Mouse (Mus musculus): ENCODE results near the gene Ern1. TPM values are rescaled to one million over a fixed set of nuclear protein-coding genes. Genes with fewer than 3 reads are reported as not detected.

Gene Ern1
- total RNA-seq, 2 experiments from 2014 or later: 8.5 to 8.7 TPM

DNA sequence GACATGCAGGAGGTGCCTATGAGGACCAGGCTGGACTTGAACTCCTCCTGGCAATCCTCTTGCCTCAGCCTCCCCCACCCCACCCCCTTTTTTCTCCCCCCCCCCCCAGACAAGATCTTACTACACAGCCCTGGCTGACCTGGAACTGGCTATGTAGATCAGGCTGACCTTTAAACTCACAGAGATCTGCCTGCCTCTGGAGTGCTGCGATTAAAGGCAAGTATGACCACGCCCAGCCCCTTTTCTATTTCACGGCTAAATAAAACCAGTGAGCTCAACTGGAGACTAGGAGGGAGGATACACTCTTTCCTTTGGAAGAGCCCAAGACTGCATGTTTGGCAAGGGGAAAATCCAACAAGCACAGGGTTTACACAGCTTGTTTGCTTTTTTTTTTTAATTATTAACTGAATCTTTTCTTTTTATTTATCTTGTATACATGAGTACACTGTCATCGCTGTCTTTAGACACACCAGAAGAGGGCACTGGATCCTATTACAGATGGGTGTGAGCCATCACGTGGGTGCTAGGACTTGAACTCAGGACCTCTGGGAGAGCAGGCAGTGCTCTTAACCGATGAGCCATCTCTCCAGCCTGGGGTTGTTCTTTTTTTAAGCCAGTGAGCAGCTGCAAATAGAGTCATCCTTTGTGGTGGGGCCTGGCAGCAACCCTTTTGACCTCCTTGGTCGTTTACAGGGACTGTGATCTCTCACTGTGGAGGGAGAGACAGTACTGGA lies 94.9 kb downstream of the Ern1 start:
- no peak for DNase-seq (ENCODE audit: low spot score in 2 of 2)

- peak; percentile 67 to 77 for DNase-seq (ENCODE audit: low spot score in 2 of 2)
Measured at GRCm38 (mm10) chr11:106391546-106392188, 96.0 kb downstream of the Ern1 start.

DNA sequence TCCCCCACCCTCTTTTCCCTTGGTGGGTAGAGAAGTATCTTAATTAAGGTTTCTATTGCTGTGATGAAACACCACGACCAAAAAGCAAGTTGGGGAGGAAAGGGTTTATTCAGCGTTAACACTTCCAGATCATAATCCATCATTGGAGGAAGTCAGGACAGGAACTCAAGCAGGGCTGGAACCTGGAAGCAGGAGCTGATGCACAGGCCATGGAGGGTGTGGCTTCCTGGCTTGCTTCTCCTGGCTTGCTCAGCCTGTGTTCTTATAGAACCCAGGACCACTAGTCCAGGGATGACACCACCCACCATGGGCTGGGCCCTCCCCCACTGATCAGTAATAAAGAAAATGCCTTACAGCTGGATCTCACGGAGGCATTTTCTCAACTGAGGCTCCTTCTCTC lies 96.9 kb downstream of the Ern1 start:
- DNase-seq (ENCODE audit: low spot score in 2 of 2): no peak

DNA sequence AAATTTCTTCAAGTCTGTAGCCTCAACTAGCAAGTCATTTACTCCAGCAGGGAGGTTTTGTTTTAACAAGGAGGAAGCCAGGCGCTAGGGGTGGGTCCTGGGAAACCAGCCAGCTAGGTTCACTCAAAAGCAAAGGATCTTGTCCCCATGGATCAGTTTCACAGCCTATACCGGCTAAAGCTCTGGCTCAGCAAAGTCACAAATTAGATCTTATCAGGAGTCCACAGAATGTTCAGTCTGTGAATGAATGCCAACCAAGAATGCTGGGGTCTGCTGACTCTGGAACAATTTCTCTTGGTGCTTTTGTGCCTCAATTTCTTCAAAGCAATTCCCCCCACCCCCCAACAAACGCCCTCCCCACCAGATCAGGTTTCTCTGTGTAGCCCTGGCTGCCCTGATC lies 98.0 kb downstream of the Ern1 start:
- no peak for DNase-seq (ENCODE audit: low spot score in 2 of 2)

- no peak for DNase-seq (ENCODE audit: low spot score in 2 of 2)
Measured at GRCm38 (mm10) chr11:106387791-106388216, 99.8 kb downstream of the Ern1 start, which contains the start of gene Icam2. Gene Icam2, minus strand, starts transcription at chr11:106388075.

- DNase-seq (ENCODE audit: low spot score in 2 of 2): no peak
Measured at GRCm38 (mm10) chr11:106387020-106387419, 100.6 kb downstream of the Ern1 start.

DNA sequence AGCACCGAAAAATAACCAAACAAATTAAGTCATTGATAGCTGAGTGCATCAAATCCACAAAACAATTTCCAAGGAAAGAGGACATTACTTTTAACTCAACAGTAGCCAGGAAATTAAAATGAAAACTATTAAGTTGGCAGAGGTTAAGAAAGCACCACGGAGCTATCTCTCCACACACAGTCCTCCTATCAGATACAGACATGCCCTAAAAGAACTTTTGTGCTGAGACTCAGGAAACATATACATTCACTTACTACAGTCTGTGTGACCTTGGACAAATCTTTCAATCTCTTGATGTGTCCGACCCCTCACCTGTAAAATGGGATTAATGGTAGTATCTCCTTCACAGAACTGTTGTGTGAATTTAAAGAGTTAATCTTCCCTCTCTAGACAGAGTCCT lies 101.2 kb downstream of the Ern1 start:
- no peak for DNase-seq (ENCODE audit: low spot score in 2 of 2)

- DNase-seq (ENCODE audit: low spot score in 2 of 2): no peak
Measured at GRCm38 (mm10) chr11:106383051-106383790, 104.4 kb downstream of the Ern1 start.

GRCm38 (mm10) chr11:106382424-106382823 lies 105.2 kb downstream of the Ern1 start:
- no peak for DNase-seq (ENCODE audit: low spot score in 2 of 2)

DNA sequence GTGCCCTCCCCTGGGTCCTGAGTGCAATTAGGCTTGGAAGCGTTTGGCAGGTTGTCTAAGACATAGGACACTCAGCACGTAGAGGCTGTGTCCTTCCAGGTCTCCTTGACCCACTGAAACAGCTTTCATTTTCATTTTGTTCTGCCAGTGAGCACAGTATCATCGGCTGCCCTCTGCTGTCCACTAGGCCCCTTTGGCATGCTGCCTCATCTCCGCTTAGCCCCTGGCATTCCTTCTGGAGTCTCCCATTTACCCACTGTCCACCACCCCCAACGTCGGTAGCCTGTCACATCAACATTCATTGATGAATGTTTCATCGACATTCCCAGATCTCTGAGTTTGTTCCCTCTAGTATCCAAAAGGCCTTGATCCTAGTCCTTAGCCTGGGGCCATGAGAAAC lies 105.8 kb downstream of the Ern1 start:
- DNase-seq (ENCODE audit: low spot score in 2 of 2): no peak

- no peak for DNase-seq (ENCODE audit: low spot score in 2 of 2)
Measured at GRCm38 (mm10) chr11:106381011-106381410, 106.6 kb downstream of the Ern1 start.

DNA sequence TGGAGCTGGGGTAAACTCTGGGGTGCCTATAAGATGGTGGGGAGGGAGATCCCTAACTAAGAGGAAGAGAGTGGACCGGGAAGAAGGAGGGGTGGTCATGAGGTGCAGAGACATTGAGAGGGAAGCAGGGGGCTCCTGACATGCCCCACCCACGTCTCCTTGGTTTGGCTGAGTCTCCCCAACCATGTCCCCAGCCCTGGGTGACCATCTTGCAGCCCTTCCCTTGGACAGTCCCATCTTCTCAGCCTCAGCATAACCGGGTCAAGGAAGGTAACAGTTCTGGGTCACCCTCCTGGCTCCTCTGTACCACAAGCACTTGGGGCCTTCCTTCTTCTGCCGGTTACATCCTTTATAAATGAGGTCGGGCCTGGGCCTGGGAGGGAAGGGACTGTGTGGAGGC lies 112.7 kb downstream of the Ern1 start:
- no peak for DNase-seq (ENCODE audit: low spot score in 2 of 2)

GRCm38 (mm10) chr11:106374559-106374958 lies 113.1 kb downstream of the Ern1 start:
- no peak for DNase-seq (ENCODE audit: low spot score in 2 of 2)

DNA sequence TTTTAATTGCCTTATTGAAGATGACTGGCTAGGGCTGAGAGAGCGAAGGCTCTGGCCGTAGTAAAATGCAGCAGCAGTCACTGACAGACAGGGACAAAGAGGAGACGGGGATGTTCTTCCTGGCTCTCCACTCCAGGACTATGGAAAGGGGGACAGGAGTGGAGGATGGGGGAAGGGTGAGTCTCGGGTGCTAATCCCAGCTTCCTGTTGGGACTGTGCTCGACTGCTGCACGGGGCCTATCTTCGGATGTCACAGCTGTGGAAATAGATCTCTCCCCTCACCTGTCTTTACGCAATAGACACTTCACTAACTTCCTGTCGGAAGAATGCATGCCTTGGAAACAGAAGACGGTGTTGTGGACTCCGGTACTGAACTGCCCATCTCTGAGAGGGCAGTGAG lies 113.7 kb downstream of the Ern1 start:
- DNase-seq (ENCODE audit: low spot score in 2 of 2): no peak

- peak; percentile 90 to 93 for DNase-seq (ENCODE audit: low spot score in 2 of 2)
Measured at GRCm38 (mm10) chr11:106366316-106366715, 121.3 kb downstream of the Ern1 start.

GRCm38 (mm10) chr11:106365366-106365765 lies 122.3 kb downstream of the Ern1 start, which contains the start of gene Prr29:
Gene Prr29, plus strand, starts transcription at chr11:106365472.
- no peak for DNase-seq (ENCODE audit: low spot score in 2 of 2)

- peak; percentile 20 to 31 for DNase-seq (ENCODE audit: low spot score in 2 of 2)
Measured at GRCm38 (mm10) chr11:106364712-106365111, 122.9 kb downstream of the Ern1 start.

DNA sequence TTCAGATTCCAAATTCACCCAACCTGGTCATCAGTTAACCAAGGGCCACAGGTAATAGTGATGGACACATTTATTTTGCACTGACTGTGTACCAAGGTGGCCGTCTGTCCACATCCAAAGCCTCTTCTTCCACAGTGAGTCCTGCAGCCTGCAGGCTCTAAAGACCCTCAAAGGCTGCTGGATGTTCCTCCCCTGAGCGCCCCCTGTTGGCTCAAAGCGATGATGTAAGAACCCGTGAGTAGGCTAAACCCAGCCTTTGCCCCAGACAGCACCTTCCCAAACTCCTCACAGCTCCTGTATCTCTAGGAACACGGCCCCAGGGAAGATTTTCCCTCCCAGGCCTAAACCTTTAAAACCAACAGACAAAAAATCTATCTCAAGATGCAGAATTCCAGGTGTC lies 128.3 kb downstream of the Ern1 start:
- DNase-seq (ENCODE audit: low spot score in 2 of 2): no peak

DNA sequence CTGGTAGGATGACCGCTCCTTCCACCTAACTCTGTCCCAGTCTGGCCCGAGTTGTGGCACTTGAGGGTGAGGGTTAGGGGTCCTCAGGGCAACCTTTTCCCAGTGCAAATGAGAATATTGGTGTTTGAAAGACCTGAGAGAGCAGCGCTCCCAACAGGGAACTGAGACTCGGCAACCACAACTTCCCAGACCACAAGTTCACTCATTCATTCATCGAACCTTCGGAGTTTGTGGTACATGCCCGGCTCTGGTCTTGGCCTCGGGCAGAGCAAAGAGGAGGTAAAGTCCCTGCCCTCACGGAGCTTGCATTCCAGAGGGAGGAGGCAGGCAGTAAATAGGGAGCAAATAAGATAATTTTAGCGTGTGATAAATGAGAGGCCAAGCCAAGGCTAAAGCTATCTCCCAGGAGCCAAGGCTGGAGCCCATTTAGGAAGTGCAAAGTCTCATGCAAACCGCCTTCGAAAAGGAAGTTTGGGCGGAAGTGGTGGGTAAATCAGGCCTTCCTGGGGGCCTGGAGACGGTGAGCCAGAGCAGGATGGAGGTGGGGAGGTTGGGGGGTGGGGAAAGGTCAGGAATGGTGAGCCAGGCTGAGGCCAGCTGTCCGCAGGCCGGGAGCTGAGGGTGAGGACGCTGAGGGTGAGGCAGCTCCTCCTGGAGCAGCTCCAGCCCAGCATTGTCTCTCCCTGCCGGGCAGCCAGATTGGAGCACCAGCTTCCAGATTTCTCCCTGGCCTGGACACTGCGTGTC lies 132.1 kb downstream of the Ern1 start:
- no peak for DNase-seq (ENCODE audit: low spot score in 2 of 2)

- DNase-seq (ENCODE audit: low spot score in 2 of 2): no peak
Measured at GRCm38 (mm10) chr11:106354181-106354580, 133.5 kb downstream of the Ern1 start.

DNA sequence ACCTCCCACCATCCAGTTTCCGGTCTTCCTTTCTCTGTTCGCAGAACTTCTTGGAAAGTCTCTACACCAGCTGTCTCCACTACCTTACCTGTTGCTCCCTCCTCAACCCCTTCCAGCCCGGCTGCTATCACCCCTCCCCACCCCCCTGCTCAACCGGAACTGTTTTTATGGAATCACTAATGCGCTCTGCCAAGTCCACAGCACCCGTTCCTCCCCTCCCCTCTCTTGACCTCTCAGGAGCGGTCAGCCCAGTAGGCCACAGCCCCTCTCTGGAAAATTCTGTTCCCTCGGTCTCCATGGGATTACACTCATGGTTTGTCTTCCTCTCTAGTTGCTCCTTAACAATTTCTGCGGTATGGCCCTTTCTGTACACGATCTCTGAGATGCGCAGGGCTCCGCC lies 134.5 kb downstream of the Ern1 start, which contains the start of gene Scn4a:
TSS of gene Scn4a (minus strand) at position 101 of the 400 bp plus-strand sequence.
- DNase-seq (ENCODE audit: low spot score in 2 of 2): no peak

Data from layer of hippocampus, postnatal 10 days (tissue).